Mouse (Mus musculus): ENCODE results near the gene Klhl21.

Klhl21 gene

DNA sequence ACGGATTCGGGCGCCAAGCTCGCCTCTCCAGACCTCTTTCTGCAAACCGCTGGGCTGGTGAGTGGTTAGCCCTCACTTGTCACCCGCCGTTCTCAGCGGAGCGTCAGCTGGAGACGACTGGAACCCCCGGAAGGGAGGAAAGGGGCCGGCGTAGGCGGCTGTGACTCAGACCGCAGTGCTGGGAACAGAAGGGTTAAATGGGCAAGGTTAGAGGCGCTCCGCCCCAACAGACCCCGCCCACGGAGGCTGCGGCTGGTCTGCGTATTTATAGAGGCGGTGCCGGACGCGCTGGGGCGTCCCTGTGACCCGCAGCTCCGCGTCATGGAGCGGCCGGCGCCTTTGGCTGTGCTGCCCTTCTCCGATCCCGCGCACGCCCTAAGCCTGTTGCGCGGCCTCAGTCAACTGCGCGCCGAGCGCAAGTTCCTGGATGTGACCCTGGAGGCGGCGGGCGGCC is at the start of gene Klhl21:
TSS of gene Klhl21 (plus strand) at position 182 of the 454 bp plus-strand sequence.
- DNase-seq = peak; percentile 96 to 97

- DNase-seq = no peak
These were observed 48.6 kb upstream of the Klhl21 start for GRCm38 (mm10) chr4:151959849-151960512.

GRCm38 (mm10) chr4:151960513-151960854 is 48.1 kb upstream of the Klhl21 start:
- DNase-seq = no peak

GRCm38 (mm10) chr4:151962817-151963216 is 45.8 kb upstream of the Klhl21 start:
- DNase-seq = no peak

- no peak for DNase-seq
These were observed 40.2 kb upstream of the Klhl21 start for GRCm38 (mm10) chr4:151968204-151968921.

DNA sequence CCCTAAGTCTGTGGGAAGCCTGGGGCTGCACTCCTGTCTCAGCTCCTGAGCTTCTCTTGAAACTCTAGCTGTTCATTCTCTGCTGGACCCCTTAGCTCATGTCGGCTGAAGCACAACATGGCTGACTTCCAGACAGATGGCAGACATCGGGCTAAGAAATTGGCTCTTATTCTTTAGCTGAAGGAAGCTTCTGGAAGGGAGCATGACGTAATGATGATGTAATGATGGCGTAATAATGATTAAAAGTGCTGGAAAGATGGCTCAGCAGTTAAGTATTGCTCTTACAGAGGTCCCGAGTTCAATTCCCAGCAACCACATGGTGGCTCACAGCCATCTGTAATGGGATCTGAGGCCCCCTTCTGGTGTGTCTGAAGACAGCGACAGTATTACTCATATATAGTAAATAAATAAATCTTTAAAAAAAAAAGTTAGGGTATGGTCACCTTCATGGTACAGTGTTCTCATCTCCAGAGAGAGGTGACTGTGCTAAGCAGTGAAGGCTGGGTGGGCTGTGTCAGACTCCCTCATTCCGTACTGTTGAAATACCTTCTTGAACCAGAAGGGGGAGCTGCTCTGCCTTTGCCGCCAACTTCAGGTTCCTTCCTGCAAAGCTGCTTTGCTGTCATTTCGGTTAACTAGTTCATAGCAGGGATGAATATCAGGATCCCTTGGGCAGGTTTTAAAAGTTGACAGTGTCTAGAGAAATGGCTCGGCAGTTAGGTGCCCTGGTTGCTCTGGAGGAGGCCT is 36.2 kb upstream of the Klhl21 start:
- DNase-seq = peak in 1 of 2 experiments; percentile 30

- DNase-seq = peak; percentile 21 to 75
These were observed 33.2 kb upstream of the Klhl21 start for GRCm38 (mm10) chr4:151975441-151975840.

- DNase-seq = peak; percentile 77 to 93
These were observed 30.9 kb upstream of the Klhl21 start for GRCm38 (mm10) chr4:151977748-151978147.

- DNase-seq = peak in 1 of 2 experiments; percentile 13
These were observed 27.9 kb upstream of the Klhl21 start for GRCm38 (mm10) chr4:151980699-151981098.

GRCm38 (mm10) chr4:151981363-151981762 is 27.2 kb upstream of the Klhl21 start:
- DNase-seq = peak; percentile 78 to 88

- no peak for DNase-seq
These were observed 25.6 kb upstream of the Klhl21 start for GRCm38 (mm10) chr4:151983043-151983442.

DNA sequence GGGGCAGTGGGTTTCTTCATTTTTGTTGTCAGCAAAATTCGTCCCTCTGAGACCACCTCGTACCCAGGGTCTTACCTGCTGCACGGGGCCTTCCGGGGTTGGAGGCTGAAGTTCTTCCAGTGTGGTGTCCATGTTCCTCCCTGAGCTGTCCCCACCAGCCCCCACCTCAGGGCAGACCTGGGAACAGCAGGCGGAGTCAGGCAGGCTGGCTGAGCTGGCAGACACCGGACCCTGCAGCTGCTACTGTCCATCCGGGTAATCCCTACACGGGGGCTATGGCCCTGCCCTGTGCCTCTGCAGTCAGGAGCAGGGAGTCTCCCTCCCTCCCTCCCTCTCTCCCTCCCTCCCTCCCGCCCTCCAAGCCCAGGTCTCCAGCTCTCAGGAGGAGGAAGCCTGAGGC is 25.0 kb upstream of the Klhl21 start:
- DNase-seq = no peak

GRCm38 (mm10) chr4:151985886-151986285 is 22.7 kb upstream of the Klhl21 start:
- DNase-seq = peak; percentile 41 to 43

GRCm38 (mm10) chr4:151986650-151987049 is 22.0 kb upstream of the Klhl21 start:
- DNase-seq = no peak

DNA sequence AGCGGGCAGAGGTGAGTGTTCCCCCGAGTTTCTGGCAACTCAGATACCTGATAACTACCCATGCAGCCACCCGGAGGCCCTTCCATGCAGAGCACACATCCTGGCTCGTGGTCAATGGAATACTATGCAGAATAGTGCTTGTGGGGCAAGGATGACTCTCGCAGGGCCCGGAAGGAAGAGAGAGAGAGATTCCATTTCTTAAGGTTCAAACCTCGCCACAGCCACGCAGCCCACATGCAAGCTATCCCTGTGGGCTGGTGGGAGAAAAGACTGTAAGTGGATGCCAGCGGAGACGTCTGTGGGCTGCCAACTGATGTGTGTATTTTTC is 20.6 kb upstream of the Klhl21 start:
- DNase-seq = no peak

DNA sequence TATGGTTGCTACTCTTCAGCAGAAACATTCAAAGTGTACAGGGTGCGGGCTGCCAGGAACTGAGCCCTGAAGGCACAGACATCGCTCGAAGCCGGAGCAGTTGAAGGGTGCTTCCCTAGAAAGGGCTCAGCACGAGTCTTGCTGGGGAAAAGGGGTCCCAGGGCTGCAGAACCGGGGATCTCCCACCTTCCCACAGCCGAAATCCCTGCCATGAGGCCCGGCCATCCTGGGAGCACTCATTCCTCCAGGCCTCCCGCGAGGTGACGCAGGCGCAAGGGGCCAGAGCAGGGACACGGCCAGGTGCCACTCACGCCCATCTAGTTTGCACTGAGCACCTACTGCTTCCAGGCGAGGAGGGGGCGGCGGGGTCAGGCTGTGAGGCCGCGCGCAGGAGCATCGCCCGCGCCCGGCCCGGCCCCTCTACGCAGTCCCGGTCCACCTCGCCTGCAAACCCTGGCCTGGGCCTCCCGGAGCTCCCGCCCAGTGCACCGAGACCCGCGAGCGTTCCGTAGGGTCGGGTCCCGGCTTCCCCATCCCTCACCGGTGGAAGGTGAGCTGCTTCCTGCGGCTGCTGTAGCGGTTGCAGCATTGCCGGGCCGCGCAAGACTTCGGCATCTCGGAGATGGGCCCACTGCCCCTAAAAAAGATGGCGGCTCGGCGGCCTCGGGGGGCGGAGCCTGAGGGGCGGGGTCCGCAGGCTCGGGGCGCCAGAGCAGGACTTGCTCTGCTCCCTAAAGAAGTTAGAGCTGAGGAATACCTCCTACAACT is 20.1 kb upstream of the Klhl21 start, which contains the start of gene Thap3:
TSS of gene Thap3 (minus strand) at position 656 of the 768 bp plus-strand sequence.
- peak; percentile 77 to 94 for DNase-seq

DNA sequence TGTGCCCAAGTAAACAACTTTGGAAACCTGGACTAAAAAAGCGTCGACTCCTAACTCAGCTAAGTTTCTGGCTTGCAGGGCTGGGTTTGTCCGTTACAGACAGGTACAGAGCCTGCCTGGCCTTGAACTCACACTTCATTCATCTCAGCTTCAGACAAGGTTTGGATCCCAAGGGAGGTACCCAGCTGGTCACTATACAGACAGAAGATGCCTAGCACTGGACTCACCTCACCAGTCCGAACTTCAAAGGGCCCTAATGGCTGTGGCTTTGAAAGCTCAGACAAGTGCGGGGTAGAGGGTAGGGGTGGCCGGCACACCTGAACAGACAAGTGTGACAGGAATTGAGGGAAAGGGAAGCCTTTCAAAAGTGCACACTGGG is 19.5 kb upstream of the Klhl21 start:
- no peak for DNase-seq

DNA sequence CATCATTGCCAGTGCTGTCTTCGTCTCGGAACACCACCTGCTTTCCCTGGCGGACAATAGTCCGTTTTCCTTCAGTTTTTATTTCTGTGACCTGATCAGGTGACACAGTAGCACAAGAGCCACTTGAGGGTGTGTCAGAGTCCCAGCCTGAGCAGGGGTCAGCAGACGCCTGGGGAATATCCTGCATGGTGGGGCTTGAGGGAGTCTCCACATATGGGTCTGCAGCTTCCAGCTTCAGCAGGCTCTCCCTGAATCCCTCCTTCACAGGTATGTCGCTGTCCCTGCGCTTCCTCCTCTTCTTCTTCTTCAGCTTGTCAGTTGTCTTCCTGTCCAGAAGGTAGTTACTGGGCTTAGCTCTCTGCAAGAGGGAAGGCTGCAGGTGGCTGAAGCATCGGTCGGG is 16.5 kb upstream of the Klhl21 start:
- no peak for DNase-seq

DNA sequence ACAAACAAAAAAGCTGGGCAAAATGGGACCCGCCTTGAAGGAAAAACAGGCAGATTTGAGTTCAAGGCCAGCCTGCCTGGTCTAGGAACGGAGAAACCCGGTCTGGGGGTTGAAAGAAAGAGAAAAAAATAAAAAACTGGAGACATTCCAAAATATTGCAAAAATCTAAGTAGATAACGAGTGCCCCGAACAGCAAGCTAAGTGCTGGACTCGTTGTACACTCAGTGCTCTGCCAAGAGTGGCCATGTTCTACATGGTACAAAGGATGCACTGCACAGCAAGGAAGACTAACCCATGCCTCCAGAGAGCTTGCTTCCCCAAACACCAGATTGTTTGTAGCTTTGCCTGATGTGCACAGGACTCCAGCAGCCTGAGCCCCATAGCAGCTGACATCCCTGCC is 15.6 kb upstream of the Klhl21 start:
- DNase-seq = no peak

- peak in 1 of 2 experiments; percentile 70 for DNase-seq
These were observed 14.1 kb upstream of the Klhl21 start for GRCm38 (mm10) chr4:151994228-151995171.

GRCm38 (mm10) chr4:151995371-151996172 is 13.0 kb upstream of the Klhl21 start:
- peak in 1 of 2 experiments; percentile 60 for DNase-seq
